Mouse (Mus musculus): ENCODE measurements around the gene Szrd1. TPM values are rescaled to one million over a fixed set of nuclear protein-coding genes. Genes with fewer than 3 reads are reported as not detected.

Gene Szrd1
- polyA plus RNA-seq, 1 experiment: 8.2 TPM

DNA sequence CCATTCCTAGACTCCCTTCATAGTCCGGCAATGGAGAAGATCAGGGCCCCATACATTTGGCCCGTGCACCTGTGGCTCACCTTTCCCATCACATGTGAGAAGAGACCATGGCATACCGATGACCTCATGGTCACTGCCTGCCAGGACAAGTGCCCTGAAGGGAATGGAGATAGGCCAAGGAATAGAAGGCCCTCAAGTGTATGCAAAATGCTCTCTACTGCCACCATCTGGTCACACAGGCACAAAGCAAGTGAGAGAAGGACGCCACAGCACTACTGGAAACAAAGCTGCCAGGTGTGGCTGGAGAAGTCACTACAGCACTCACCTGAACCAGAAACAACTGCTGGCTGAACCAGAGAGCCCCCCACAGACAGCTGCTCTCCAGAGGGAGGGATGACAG is 69.8 kb downstream of the Szrd1 start:
- H3K4me3 ChIP-seq (ENCODE audit: control insufficient read depth, low read depth, low read length): no peak overlapping the region
- TF ChIP-seq CTCF (IDR thresholded peaks at IDR 0.05; ENCODE audit: control insufficient read depth, insufficient read depth, insufficient replicate concordance, low read depth, low read length): peak; percentile 72; the same call in 1 of the 2 replicates
- TF ChIP-seq POLR2A (IDR thresholded peaks at IDR 0.05; ENCODE audit: control insufficient read depth, low read depth, low read length): no peak
- H3K27me3 ChIP-seq (ENCODE audit: control insufficient read depth, insufficient read depth, low read length): no peaks in the 10 kb centered on the region
- H3K27ac ChIP-seq (ENCODE audit: control insufficient read depth, insufficient read depth, low read depth, low read length): no peak overlapping the region
- H3K4me1 ChIP-seq (ENCODE audit: control insufficient read depth, insufficient read depth, low read length): no peaks in the 10 kb centered on the region
- no peaks in the 10 kb centered on the region; the same call in none of the 2 replicates for H3K36me3 ChIP-seq (ENCODE audit: control insufficient read depth, insufficient read depth, low read length)

DNA sequence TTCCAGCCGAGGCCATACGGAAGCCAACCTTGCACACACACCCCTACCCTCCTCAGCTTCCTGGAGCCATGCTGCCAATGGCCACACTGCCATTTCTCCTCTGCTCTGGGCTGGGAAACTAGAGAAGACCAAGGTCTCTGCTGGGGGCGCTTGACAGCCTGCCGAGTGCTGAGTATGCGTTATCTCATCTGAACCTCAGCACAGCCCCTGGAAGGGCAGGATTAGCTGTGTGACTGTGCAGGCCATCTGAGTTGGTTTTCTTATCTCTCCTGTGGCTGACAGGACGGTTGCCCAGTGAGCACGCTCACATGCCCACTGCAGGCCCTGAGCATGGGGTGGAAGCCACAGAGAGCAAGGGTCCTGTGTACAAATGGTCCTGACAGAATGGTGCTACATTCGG is 70.9 kb downstream of the Szrd1 start:
- TF ChIP-seq CTCF (IDR thresholded peaks at IDR 0.05; ENCODE audit: control insufficient read depth, insufficient read depth, insufficient replicate concordance, low read depth, low read length) (no peak), POLR2A (IDR thresholded peaks at IDR 0.05; ENCODE audit: control insufficient read depth, low read depth, low read length) (no peak)
- H3K4me3 ChIP-seq (ENCODE audit: control insufficient read depth, low read depth, low read length): no peak overlapping the region
- no peak overlapping the region for H3K27ac ChIP-seq (ENCODE audit: control insufficient read depth, insufficient read depth, low read depth, low read length)
- no peaks in the 10 kb centered on the region; the same call in none of the 2 replicates for H3K36me3 ChIP-seq (ENCODE audit: control insufficient read depth, insufficient read depth, low read length)
- H3K4me1 ChIP-seq (ENCODE audit: control insufficient read depth, insufficient read depth, low read length): no peaks in the 10 kb centered on the region
- H3K27me3 ChIP-seq (ENCODE audit: control insufficient read depth, insufficient read depth, low read length): no peaks in the 10 kb centered on the region

DNA sequence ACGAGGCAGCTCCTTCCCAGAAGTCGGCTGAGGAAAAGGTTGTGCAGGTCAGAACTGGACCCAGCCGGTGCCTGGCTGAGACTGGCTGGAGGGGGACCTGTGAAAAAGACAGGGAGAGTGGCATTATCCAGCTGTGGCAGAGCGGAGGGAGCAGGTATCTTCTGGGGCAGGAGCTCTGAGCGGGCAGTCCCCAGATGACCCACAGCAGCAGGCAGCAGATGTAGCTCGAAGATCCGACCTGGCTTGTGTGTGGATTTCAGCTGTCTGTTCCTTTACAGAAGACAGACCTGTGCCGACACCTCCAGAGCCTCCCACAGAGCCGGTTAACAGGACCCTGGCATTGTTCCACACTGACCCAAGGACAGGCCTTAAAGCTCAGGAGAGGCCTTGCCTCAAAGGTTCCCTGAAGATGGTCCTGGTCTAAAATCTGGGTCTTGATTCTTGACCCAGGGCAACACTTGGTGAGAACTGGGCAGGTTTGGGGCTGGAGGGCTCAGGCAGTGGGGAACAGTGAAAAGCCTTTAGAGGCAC is 72.0 kb downstream of the Szrd1 start:
- no peak overlapping the region for H3K27ac ChIP-seq (ENCODE audit: control insufficient read depth, insufficient read depth, low read depth, low read length)
- no peak for TF ChIP-seq CTCF (IDR thresholded peaks at IDR 0.05; ENCODE audit: control insufficient read depth, insufficient read depth, insufficient replicate concordance, low read depth, low read length)
- TF ChIP-seq POLR2A (IDR thresholded peaks at IDR 0.05; ENCODE audit: control insufficient read depth, low read depth, low read length): no peak
- no peaks in the 10 kb centered on the region for H3K27me3 ChIP-seq (ENCODE audit: control insufficient read depth, insufficient read depth, low read length)
- H3K4me3 ChIP-seq (ENCODE audit: control insufficient read depth, low read depth, low read length): no peak overlapping the region
- H3K4me1 ChIP-seq (ENCODE audit: control insufficient read depth, insufficient read depth, low read length): no peaks in the 10 kb centered on the region
- no peaks in the 10 kb centered on the region; the same call in none of the 2 replicates for H3K36me3 ChIP-seq (ENCODE audit: control insufficient read depth, insufficient read depth, low read length)

DNA sequence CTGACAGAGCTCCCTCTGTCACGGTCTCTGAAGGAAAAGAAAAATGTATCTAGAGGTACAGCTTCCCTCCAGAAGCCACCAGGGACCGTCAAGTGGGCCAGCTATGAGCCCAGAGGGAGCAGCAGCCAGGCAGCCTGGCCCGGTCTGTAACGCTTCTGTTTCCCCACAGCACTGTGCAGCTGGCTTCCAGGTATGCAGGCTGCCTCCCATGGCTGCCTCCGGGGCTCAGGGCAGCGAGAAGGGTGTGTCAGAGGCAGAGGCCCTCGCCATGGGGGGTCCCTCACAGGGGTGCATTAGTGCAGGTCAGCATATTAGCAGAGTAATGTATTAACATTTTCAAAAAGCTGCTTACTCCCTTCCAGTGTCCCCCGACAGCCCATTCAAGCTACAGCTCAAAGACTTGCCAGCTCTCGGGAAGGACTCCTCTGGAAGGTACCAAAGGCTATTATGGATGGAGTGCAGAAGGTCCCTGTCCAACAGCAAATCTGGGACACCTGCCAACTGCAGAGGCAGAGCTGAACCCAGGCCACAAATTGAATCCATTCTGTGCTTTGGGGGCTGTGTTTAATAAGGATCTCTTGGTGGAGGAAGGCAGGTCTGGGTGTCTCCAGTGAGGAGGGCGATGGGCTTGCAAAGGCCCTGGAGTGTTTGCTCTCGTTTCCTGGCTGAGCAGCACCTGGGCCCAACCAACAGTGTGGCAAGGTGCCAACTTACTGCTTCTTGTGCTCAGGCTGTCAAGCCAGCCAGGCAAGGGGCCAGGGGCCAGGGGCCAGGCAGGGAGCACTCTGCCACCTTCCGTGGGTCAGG is 72.7 kb downstream of the Szrd1 start:
- H3K4me1 ChIP-seq (ENCODE audit: control insufficient read depth, insufficient read depth, low read length): no peaks in the 10 kb centered on the region
- no peaks in the 10 kb centered on the region; the same call in none of the 2 replicates for H3K36me3 ChIP-seq (ENCODE audit: control insufficient read depth, insufficient read depth, low read length)
- H3K27me3 ChIP-seq (ENCODE audit: control insufficient read depth, insufficient read depth, low read length): no peaks in the 10 kb centered on the region
- TF ChIP-seq POLR2A (IDR thresholded peaks at IDR 0.05; ENCODE audit: control insufficient read depth, low read depth, low read length) (no peak), CTCF (IDR thresholded peaks at IDR 0.05; ENCODE audit: control insufficient read depth, insufficient read depth, insufficient replicate concordance, low read depth, low read length) (no peak)
- H3K4me3 ChIP-seq (ENCODE audit: control insufficient read depth, low read depth, low read length): no peak overlapping the region
- no peak overlapping the region for H3K27ac ChIP-seq (ENCODE audit: control insufficient read depth, insufficient read depth, low read depth, low read length)

DNA sequence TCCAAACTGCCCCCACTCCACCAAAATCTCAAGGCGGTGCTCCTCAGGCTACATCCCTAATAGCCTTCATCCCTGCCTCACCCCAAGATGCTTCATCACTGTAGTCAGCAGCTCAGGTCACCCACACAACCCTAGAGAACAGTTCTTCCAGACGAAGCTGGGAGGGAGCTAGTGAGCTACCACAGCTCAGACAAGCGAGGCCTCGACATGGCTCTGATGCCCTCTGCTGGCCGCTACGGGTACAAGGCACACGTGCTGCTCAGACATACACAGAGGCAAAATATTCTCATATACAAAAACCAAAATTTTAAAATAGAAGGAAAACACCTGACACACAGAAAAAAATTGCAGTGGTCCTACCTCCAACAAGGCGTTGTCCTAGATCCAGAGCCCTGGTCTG is 74.5 kb downstream of the Szrd1 start:
- Histone ChIP-seq H3K4me3 (ENCODE audit: control insufficient read depth, low read depth, low read length) (no peak overlapping the region), H3K36me3 (ENCODE audit: control insufficient read depth, insufficient read depth, low read length) (no peaks in the 10 kb centered on the region; the same call in none of the 2 replicates), H3K4me1 (ENCODE audit: control insufficient read depth, insufficient read depth, low read length) (peaks cover 3% of the 10 kb centered on the region; the same call in 1 of the 2 replicates), H3K27me3 (ENCODE audit: control insufficient read depth, insufficient read depth, low read length) (no peaks in the 10 kb centered on the region), H3K27ac (ENCODE audit: control insufficient read depth, insufficient read depth, low read depth, low read length) (no peak overlapping the region)
- peak; percentile 89; the same call in 1 of the 2 replicates for TF ChIP-seq CTCF (IDR thresholded peaks at IDR 0.05; ENCODE audit: control insufficient read depth, insufficient read depth, insufficient replicate concordance, low read depth, low read length)
- TF ChIP-seq POLR2A (IDR thresholded peaks at IDR 0.05; ENCODE audit: control insufficient read depth, low read depth, low read length): no peak

DNA sequence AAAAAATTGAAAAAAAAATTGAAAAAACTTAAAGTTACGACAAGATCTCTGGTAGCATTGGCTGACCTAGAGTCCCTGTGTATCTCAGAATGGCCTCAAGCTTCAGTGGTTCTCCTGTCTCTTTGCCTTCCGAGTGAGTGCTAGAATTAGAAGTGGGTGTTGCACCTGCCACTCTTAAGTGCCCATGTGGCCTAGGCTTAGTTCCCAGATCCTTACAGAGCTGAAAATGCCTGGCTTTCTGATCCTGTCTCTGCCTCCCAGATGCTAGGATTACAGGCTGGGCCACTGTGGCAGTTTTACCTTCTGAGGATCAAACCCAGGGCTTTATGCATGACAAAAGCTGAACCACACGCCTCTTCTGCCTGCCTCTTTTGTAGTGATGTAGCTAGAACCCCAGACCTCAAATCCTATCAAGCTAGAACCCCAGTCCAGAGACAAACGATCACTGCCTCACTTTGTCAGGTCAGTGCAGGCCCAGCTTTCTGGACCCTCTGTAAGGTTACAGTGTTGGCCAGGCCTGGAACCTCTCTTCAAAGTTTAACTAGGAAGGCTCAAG is 75.4 kb downstream of the Szrd1 start:
- TF ChIP-seq CTCF (IDR thresholded peaks at IDR 0.05; ENCODE audit: control insufficient read depth, insufficient read depth, insufficient replicate concordance, low read depth, low read length): no peak
- TF ChIP-seq POLR2A (IDR thresholded peaks at IDR 0.05; ENCODE audit: control insufficient read depth, low read depth, low read length): no peak
- Histone ChIP-seq H3K4me3 (ENCODE audit: control insufficient read depth, low read depth, low read length) (no peak overlapping the region), H3K4me1 (ENCODE audit: control insufficient read depth, insufficient read depth, low read length) (peaks cover 10% of the 10 kb centered on the region), H3K27me3 (ENCODE audit: control insufficient read depth, insufficient read depth, low read length) (no peaks in the 10 kb centered on the region), H3K36me3 (ENCODE audit: control insufficient read depth, insufficient read depth, low read length) (no peaks in the 10 kb centered on the region; the same call in none of the 2 replicates), H3K27ac (ENCODE audit: control insufficient read depth, insufficient read depth, low read depth, low read length) (no peak overlapping the region)

Other genes with a start within 250 kb of the Szrd1 start
- 1.8 and 1.9 TPM in 2 replicates for gene Padi2, start 233.4 kb downstream of the Szrd1 start, polyA plus RNA-seq (2012; rRNA removed)
- 97.1 and 102 TPM in 2 replicates for gene Sdhb, start 178.6 kb downstream of the Szrd1 start, polyA plus RNA-seq (2012; rRNA removed)
- gene Atp13a2, start 152.9 kb downstream of the Szrd1 start, polyA plus RNA-seq (2012; rRNA removed): 40.8 and 41.6 TPM in 2 replicates
- gene Mfap2, start 129.4 kb downstream of the Szrd1 start, polyA plus RNA-seq (2012; rRNA removed): 2.3 and 4.7 TPM in 2 replicates
- gene Crocc, start 79.2 kb downstream of the Szrd1 start, polyA plus RNA-seq (2012; rRNA removed): 12.5 and 15.8 TPM in 2 replicates
- gene Necap2, start 61.4 kb downstream of the Szrd1 start, polyA plus RNA-seq (2012; rRNA removed): 27.3 and 30.1 TPM in 2 replicates
- 518 and 561 TPM in 2 replicates for gene Spata21, start 51.4 kb downstream of the Szrd1 start, polyA plus RNA-seq (2012; rRNA removed)
- gene Fbxo42, start 8.1 kb upstream of the Szrd1 start, polyA plus RNA-seq (2012; rRNA removed): 10.7 and 11.0 TPM in 2 replicates
- 2.3 and 2.9 TPM in 2 replicates for gene Rsg1, start 74.2 kb upstream of the Szrd1 start, polyA plus RNA-seq (2012; rRNA removed)
- gene Arhgef19, start 99.7 kb upstream of the Szrd1 start, polyA plus RNA-seq (2012; rRNA removed): 0.65 and 1.3 TPM in 2 replicates
- gene Epha2, start 161.5 kb upstream of the Szrd1 start, polyA plus RNA-seq (2012; rRNA removed): 0.75 and 0.83 TPM in 2 replicates
- 7.9 and 12.3 TPM in 2 replicates for gene Fam131c, start 228.4 kb upstream of the Szrd1 start, polyA plus RNA-seq (2012; rRNA removed)